Mouse (Mus musculus): ENCODE measurements around the gene Galnt16.

Gene Galnt16

GRCm38 (mm10) chr12:80533876-80534275 is 15.8 kb downstream of the Galnt16 start:
- no peak for DNase-seq

GRCm38 (mm10) chr12:80537313-80537712 is 19.2 kb downstream of the Galnt16 start:
- no peak for DNase-seq

GRCm38 (mm10) chr12:80538311-80538710 is 20.2 kb downstream of the Galnt16 start:
- no peak for DNase-seq

GRCm38 (mm10) chr12:80545310-80545709 is 27.2 kb downstream of the Galnt16 start:
- DNase-seq, result no peak

GRCm38 (mm10) chr12:80549646-80550045 is 31.6 kb downstream of the Galnt16 start:
- no peak for DNase-seq

- DNase-seq, result no peak
Observed at GRCm38 (mm10) chr12:80553157-80553556, 35.1 kb downstream of the Galnt16 start.

GRCm38 (mm10) chr12:80554312-80554711 is 36.2 kb downstream of the Galnt16 start:
- DNase-seq, result no peak

GRCm38 (mm10) chr12:80561904-80562303 is 43.8 kb downstream of the Galnt16 start:
- DNase-seq, result no peak

GRCm38 (mm10) chr12:80562793-80563192 is 44.7 kb downstream of the Galnt16 start:
- DNase-seq, result no peak

GRCm38 (mm10) chr12:80564990-80565389 is 46.9 kb downstream of the Galnt16 start:
- DNase-seq, result no peak

- no peak for DNase-seq
Observed at GRCm38 (mm10) chr12:80565793-80566192, 47.7 kb downstream of the Galnt16 start.

GRCm38 (mm10) chr12:80566502-80566901 is 48.4 kb downstream of the Galnt16 start:
- DNase-seq, result no peak

GRCm38 (mm10) chr12:80567375-80567774 is 49.3 kb downstream of the Galnt16 start:
- DNase-seq, result no peak

- no peak for DNase-seq
Observed at GRCm38 (mm10) chr12:80569561-80569960, 51.5 kb downstream of the Galnt16 start.

GRCm38 (mm10) chr12:80574318-80574717 is 56.2 kb downstream of the Galnt16 start:
- no peak for DNase-seq

GRCm38 (mm10) chr12:80574825-80575371 is 56.8 kb downstream of the Galnt16 start:
- no peak for DNase-seq

GRCm38 (mm10) chr12:80577049-80577448 is 59.0 kb downstream of the Galnt16 start:
- DNase-seq, result peak; percentile 60 to 63

GRCm38 (mm10) chr12:80581357-80581756 is 63.3 kb downstream of the Galnt16 start:
- no peak for DNase-seq

- no peak for DNase-seq
Observed at GRCm38 (mm10) chr12:80584973-80585372, 66.9 kb downstream of the Galnt16 start.

- DNase-seq, result no peak
Observed at GRCm38 (mm10) chr12:80594141-80594540, 76.1 kb downstream of the Galnt16 start.

- no peak for DNase-seq
Observed at GRCm38 (mm10) chr12:80594781-80595180, 76.7 kb downstream of the Galnt16 start.

GRCm38 (mm10) chr12:80595566-80595965 is 77.5 kb downstream of the Galnt16 start:
- DNase-seq, result no peak

- no peak for DNase-seq
Observed at GRCm38 (mm10) chr12:80595968-80596367, 77.9 kb downstream of the Galnt16 start.

- DNase-seq, result no peak
Observed at GRCm38 (mm10) chr12:80598236-80598635, 80.2 kb downstream of the Galnt16 start.

- DNase-seq, result no peak
Observed at GRCm38 (mm10) chr12:80598756-80599155, 80.7 kb downstream of the Galnt16 start.
